Mouse (Mus musculus): ENCODE results near the gene Aire. TPM values are rescaled to one million over a fixed set of nuclear protein-coding genes. Genes with fewer than 3 reads are reported as not detected.

Gene Aire
- polyA plus RNA-seq, 1 experiment from 2014 or later = 0.22 TPM

- 81% methylated on average over 11 of the region's 11 CpGs for WGBS
- H3K4me2 ChIP-seq (replicated peaks) = no peak overlapping the region
- peaks cover under 1% of the 10 kb centered on the region; the same call in 1 of the 2 replicates for H3K4me1 ChIP-seq
- H3K4me3 ChIP-seq = no peak overlapping the region
- peaks cover 5% of the 10 kb centered on the region for H3K27me3 ChIP-seq (replicated peaks)
- H3K36me3 ChIP-seq = no peaks in the 10 kb centered on the region
- no peaks in the 10 kb centered on the region for H3K9me3 ChIP-seq
- H3K9ac ChIP-seq = no peak overlapping the region
- ATAC-seq (ENCODE audit: low FRiP score, low read depth) = no peak
- no peak overlapping the region for H3K27ac ChIP-seq
These were observed 31.6 kb upstream of the Aire start for GRCm38 (mm10) chr10:78074977-78075376.

GRCm38 (mm10) chr10:78074151-78074550 lies 30.7 kb upstream of the Aire start:
- Histone ChIP-seq H3K4me1 (peaks cover 8% of the 10 kb centered on the region; the same call in 1 of the 2 replicates), H3K27me3 (replicated peaks) (peaks cover 11% of the 10 kb centered on the region), H3K27ac (no peak overlapping the region), H3K9ac (no peak overlapping the region), H3K4me3 (no peak overlapping the region), H3K9me3 (no peaks in the 10 kb centered on the region), H3K4me2 (replicated peaks) (no peak overlapping the region), H3K36me3 (no peaks in the 10 kb centered on the region)
- no peak for ATAC-seq (ENCODE audit: low FRiP score, low read depth)
- WGBS = 77% methylated on average over 4 of the region's 4 CpGs

DNA sequence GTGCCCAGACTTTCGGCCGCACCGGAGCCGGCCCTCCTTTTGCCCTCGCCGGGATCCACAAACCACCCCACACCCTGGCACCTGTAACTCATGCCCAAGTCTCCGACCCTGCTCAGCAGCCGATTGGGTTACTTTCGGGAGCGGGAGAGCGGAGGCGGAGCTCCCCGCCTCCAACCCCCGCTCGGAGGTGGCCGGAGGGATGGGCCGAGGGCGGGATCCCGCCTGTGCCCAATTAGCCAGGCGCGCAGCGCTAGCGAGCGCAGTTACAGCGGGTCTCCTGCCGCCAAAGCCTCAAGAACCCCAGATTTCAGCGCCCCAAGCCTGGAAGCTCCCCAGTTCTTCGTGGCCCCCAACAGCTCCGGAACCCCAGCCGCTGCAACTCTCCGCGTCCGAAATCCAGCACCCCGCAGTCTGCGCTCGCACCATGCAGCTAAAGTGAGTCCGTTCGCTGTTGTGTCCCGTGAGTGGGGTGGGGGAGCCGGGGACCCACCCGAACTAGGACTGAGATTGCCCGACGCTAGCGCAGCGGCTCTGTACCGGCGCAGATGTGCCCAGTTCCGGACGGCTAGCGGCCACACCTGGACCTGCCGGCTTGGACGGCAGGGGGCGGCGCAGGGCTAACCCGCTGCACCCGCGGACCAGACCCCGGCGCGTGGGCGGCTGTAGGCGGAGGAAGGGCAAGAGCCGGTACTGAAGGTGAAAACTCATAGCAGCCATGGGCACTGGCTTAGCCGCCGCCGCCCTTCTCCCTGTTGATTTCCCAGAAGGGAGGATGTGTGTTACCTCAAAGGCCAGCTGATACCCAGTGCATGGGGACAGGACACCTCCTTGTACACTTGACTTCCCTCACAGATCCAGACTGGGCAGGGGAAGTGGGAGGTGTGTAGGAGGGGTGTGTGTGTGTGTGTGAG lies 25.9 kb upstream of the Aire start, which contains the start of gene Icosl:
TSS of gene Icosl (plus strand) at position 202 of the 911 bp plus-strand sequence.
- Histone ChIP-seq H3K27me3 (replicated peaks) (peaks cover 20% of the 10 kb centered on the region), H3K9ac (peak within 1 kb of the TSS; percentile 55), H3K4me2 (replicated peaks) (peak within 1 kb of the TSS; percentile 99), H3K9me3 (no peaks in the 10 kb centered on the region), H3K36me3 (no peaks in the 10 kb centered on the region), H3K27ac (no peak within 1 kb of the TSS), H3K4me3 (peak within 1 kb of the TSS; percentile 57), H3K4me1 (peaks cover 14% of the 10 kb centered on the region; the same call in 1 of the 2 replicates)
- ATAC-seq (ENCODE audit: low FRiP score, low read depth) = peak; percentile 90
- WGBS = under 1% methylated on average over 66 of the region's 66 CpGs

DNA sequence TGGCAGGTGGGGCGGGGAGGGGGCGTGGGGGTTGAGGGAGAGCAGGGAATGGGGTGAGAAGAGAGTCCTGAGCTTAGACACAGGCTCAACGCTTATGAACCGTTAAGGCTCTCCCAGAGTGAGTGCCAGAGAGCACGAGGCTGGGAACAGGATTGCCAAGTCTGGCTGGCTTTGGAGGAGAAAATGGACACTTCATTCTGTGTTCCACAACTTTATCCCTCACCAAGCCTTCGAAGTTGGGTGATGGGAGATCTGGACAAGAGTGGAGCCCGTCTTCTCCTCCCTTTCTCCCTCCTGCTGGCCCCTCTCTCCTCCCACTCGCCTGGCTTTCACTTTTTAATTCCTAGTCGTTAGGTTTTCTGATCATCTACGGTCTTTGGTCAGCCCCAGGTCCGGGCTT lies 25.1 kb upstream of the Aire start:
- WGBS = 27% methylated on average over 11 of the region's 11 CpGs

DNA sequence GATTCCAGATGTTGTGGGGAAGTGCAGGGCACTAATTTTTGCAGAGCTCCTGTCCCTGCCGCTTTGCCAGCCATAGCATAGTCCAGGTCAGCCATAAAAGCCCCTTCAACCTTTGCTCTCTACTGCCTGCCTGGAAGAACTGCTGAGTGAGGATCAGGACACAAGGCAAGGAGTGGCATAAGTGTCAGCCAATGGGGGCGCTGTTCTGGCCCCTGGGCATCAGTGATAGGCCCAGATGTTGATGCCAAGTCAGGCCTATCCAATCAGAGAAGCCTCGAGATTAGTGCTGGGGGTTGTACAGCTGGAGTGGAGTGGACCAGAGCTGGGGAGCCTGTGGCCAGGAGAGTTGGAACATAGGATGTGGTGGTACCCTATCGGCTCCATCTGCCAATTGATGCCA lies 23.8 kb upstream of the Aire start:
- Histone ChIP-seq H3K9ac (no peak overlapping the region), H3K9me3 (no peaks in the 10 kb centered on the region), H3K4me3 (no peak overlapping the region), H3K4me2 (replicated peaks) (no peak overlapping the region), H3K27ac (no peak overlapping the region), H3K27me3 (replicated peaks) (peaks cover 20% of the 10 kb centered on the region), H3K4me1 (peaks cover 14% of the 10 kb centered on the region; the same call in 1 of the 2 replicates), H3K36me3 (no peaks in the 10 kb centered on the region)
- 38% methylated on average over 4 of the region's 4 CpGs for WGBS
- no peak for ATAC-seq (ENCODE audit: low FRiP score, low read depth)

More for the DNA sequence above, 25.1 kb upstream of the Aire start:
- Histone ChIP-seq H3K27me3 (replicated peaks) (peaks cover 20% of the 10 kb centered on the region), H3K27ac (no peak overlapping the region), H3K4me2 (replicated peaks) (peak overlapping the region; percentile 99), H3K9me3 (no peaks in the 10 kb centered on the region), H3K4me1 (peaks cover 14% of the 10 kb centered on the region; the same call in 1 of the 2 replicates), H3K4me3 (peak overlapping the region; percentile 57), H3K9ac (no peak overlapping the region), H3K36me3 (no peaks in the 10 kb centered on the region)
- ATAC-seq (ENCODE audit: low FRiP score, low read depth) = no peak

DNA sequence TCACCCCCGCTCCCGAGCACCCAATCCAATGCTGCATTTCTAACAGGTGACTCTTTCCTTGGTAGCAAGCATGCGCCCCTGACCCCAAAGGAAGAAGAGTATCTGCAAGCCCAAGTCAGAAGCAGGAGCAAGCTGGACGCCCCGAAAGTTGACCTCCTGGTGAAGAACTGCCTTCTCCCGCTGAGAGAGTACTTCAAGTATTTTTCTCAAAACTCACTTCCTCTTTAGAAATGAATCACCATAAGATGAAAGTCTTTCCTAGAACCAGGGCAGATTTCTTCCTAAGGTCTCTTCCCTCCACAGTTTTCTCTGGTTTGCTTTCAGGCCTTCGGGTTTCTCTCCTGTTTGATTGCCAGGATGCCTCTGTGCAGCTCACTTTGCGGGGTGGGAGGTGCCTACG lies 19.7 kb upstream of the Aire start:
- Histone ChIP-seq H3K9me3 (no peaks in the 10 kb centered on the region), H3K4me2 (replicated peaks) (no peak overlapping the region), H3K9ac (no peak overlapping the region), H3K4me3 (no peak overlapping the region), H3K4me1 (no peaks in the 10 kb centered on the region), H3K27me3 (replicated peaks) (no peaks in the 10 kb centered on the region), H3K27ac (no peak overlapping the region), H3K36me3 (no peaks in the 10 kb centered on the region)
- WGBS = 87% methylated on average over 9 of the region's 9 CpGs
- ATAC-seq (ENCODE audit: low FRiP score, low read depth) = no peak

DNA sequence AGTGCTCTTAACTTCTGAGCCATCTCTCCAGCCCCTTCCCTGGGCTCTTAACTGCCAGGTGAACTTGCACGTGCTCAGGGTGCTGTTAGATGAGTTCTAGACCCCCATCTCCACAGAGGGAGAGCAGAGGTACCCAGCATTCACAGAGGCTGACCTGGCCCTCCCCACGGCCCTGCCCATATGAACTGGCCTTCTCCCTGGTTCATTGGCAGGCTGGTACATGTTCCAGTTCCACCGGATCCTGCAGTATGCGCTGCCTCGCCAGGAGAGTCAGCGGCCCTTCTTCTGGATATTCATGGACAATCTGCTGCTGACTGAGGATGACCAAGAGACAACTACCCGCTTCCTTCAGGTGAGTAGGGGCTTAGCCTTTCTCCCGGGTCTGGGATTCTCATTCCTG lies 13.6 kb upstream of the Aire start:
- no peaks in the 10 kb centered on the region for H3K36me3 ChIP-seq
- H3K4me2 ChIP-seq (replicated peaks) = no peak overlapping the region
- H3K9ac ChIP-seq = no peak overlapping the region
- 86% methylated on average over 8 of the region's 8 CpGs for WGBS
- ATAC-seq (ENCODE audit: low FRiP score, low read depth) = no peak
- no peak overlapping the region for H3K4me3 ChIP-seq
- H3K4me1 ChIP-seq = no peaks in the 10 kb centered on the region
- no peak overlapping the region for H3K27ac ChIP-seq
- H3K9me3 ChIP-seq = no peaks in the 10 kb centered on the region
- H3K27me3 ChIP-seq (replicated peaks) = no peaks in the 10 kb centered on the region

- Histone ChIP-seq H3K9me3 (no peaks in the 10 kb centered on the region), H3K9ac (no peak overlapping the region), H3K27me3 (replicated peaks) (no peaks in the 10 kb centered on the region), H3K4me3 (no peak overlapping the region), H3K36me3 (no peaks in the 10 kb centered on the region), H3K4me1 (no peaks in the 10 kb centered on the region), H3K27ac (no peak overlapping the region), H3K4me2 (replicated peaks) (no peak overlapping the region)
- 70% methylated on average over 19 of the region's 19 CpGs for WGBS
- no peak for ATAC-seq (ENCODE audit: low FRiP score, low read depth)
These were observed 11.5 kb upstream of the Aire start for GRCm38 (mm10) chr10:78054633-78055565.

DNA sequence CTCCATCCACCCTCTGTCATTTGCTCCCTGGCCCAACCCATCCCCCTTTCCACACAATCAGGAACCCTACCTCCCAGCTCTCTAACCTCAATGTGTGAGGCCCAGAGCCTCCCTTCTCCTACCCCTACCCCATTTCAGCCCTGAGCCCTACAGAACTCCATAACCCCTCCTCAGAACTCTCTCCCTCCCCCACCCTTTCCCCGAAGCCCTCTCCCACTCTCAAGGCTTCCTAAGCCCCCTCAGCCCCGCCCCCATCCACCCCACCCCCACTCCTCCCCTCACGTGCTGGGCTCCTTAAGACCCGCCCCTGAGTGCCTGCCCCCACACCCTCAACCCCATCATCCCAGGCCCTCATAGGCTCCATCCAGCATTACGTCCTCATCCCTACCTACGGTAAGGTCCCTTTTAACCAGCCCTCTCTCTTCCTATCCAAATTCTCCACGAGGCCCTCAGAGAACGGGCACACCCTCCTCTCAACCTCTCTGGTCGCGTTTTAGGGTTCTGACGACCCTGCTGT lies 6.2 kb upstream of the Aire start:
- H3K36me3 ChIP-seq = no peaks in the 10 kb centered on the region
- 63% methylated on average over 11 of the region's 11 CpGs for WGBS
- no peak overlapping the region for H3K4me3 ChIP-seq
- no peaks in the 10 kb centered on the region for H3K27me3 ChIP-seq (replicated peaks)
- no peak for ATAC-seq (ENCODE audit: low FRiP score, low read depth)
- no peak overlapping the region for H3K27ac ChIP-seq
- no peaks in the 10 kb centered on the region for H3K4me1 ChIP-seq
- no peaks in the 10 kb centered on the region for H3K9me3 ChIP-seq
- H3K4me2 ChIP-seq (replicated peaks) = no peak overlapping the region
- H3K9ac ChIP-seq = no peak overlapping the region

GRCm38 (mm10) chr10:78048061-78048730 lies 4.8 kb upstream of the Aire start:
- H3K9ac ChIP-seq = no peak overlapping the region
- ATAC-seq (ENCODE audit: low FRiP score, low read depth) = no peak
- H3K4me3 ChIP-seq = no peak overlapping the region
- no peak overlapping the region for H3K27ac ChIP-seq
- 0 out of 2 replicates have a peak, but pooled peaks cover 5% of the 10 kb centered on the region for H3K4me1 ChIP-seq
- no peaks in the 10 kb centered on the region for H3K9me3 ChIP-seq
- WGBS = 81% methylated on average over 9 of the region's 10 CpGs
- H3K27me3 ChIP-seq (replicated peaks) = no peaks in the 10 kb centered on the region
- no peaks in the 10 kb centered on the region for H3K36me3 ChIP-seq
- H3K4me2 ChIP-seq (replicated peaks) = no peak overlapping the region

DNA sequence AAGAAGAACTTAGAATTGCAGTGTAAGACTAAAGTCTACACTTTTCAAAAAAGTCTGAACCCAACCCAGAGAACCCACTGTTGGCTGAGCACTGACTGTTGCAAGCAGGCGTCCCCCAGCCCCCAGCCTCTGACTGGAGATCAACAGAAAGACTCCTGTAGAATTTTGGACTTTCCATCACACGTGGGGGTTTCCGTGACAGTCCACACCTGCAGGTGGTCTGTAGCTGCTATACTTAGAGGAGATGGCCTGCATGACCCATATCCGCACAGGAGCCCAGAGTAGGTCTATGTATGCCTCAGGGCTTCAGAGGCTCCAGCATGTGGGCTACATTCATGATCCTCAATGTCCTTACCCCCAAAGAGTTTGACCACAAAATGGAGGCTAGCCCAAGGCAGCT lies 3.0 kb upstream of the Aire start:
- Histone ChIP-seq H3K4me2 (replicated peaks) (no peak overlapping the region), H3K4me3 (no peak overlapping the region), H3K9ac (no peak overlapping the region), H3K4me1 (0 out of 2 replicates have a peak, but pooled peaks cover 6% of the 10 kb centered on the region), H3K36me3 (no peaks in the 10 kb centered on the region), H3K27ac (no peak overlapping the region), H3K9me3 (no peaks in the 10 kb centered on the region), H3K27me3 (replicated peaks) (no peaks in the 10 kb centered on the region)
- 80% methylated on average over 4 of the region's 4 CpGs for WGBS
- no peak for ATAC-seq (ENCODE audit: low FRiP score, low read depth)
